18 mouse cellular contexts compared by ENCODE assay signal in genomic region chr14:24142926-24143430, GRCm38 (mm10).
DNase-seq lines count a peak whose midpoint lies in the region; ATAC-seq lines count a peak whose summit lies in the region.
"Had no signal": no experiment of that assay in that cellular context is flagged by ENCODE, and none has a peak within 500 bp of the region (broad histone marks: within the 10 kb centered on the region; RNA-seq: fewer than 3 reads in every experiment).

No protein-coding gene starts in this region.

- H3K4me2 ChIP-seq in hindbrain, embryonic 13.5 days, result no peak overlapping the region
- no peak overlapping the region for H3K4me2 ChIP-seq in embryonic facial prominence, embryonic 14.5 days (ENCODE audit: low read depth, low read length)
- peak overlapping the region; percentile 26 for H3K4me2 ChIP-seq in liver, embryonic 11.5 days
- no peak overlapping the region for H3K4me2 ChIP-seq in intestine, embryonic 16.5 days (ENCODE audit: low read depth, low read length)
- H3K4me2 ChIP-seq: limb, embryonic 13.5 days; neural tube, embryonic 15.5 days had no signal

- peaks cover 22% of the 10 kb centered on the region for H3K4me1 ChIP-seq in hindbrain, embryonic 10.5 days (replicated peaks)
- peaks cover 18% of the 10 kb centered on the region for H3K4me1 ChIP-seq in hindbrain, embryonic 13.5 days (replicated peaks)
- no peaks in the 10 kb centered on the region for H3K4me1 ChIP-seq in embryonic facial prominence, embryonic 14.5 days (ENCODE audit: control insufficient read depth, insufficient read depth, low read length)
- peaks cover 40% of the 10 kb centered on the region for H3K4me1 ChIP-seq in liver, embryonic 11.5 days (replicated peaks; ENCODE audit: control insufficient read depth, insufficient read depth, low read length)
- H3K4me1 ChIP-seq in intestine, embryonic 16.5 days (ENCODE audit: control insufficient read depth, insufficient read depth, low read length), result 0 out of 2 replicates have a peak, but pooled peaks cover 6% of the 10 kb centered on the region
- H3K4me1 ChIP-seq: limb, embryonic 13.5 days had no signal

- peaks cover 86% of the 10 kb centered on the region for H3K36me3 ChIP-seq in hindbrain, embryonic 10.5 days
- peaks cover 85% of the 10 kb centered on the region for H3K36me3 ChIP-seq in hindbrain, embryonic 13.5 days
- peaks cover 94% of the 10 kb centered on the region for H3K36me3 ChIP-seq in embryonic facial prominence, embryonic 14.5 days (ENCODE audit: control insufficient read depth, insufficient read depth, low read length)
- H3K36me3 ChIP-seq in liver, embryonic 11.5 days (ENCODE audit: control insufficient read depth, insufficient read depth, low read length), result peaks cover 5% of the 10 kb centered on the region
- H3K36me3 ChIP-seq in intestine, embryonic 16.5 days (ENCODE audit: control insufficient read depth, insufficient read depth, low read length), result peaks cover 16% of the 10 kb centered on the region; the same call in 1 of the 2 replicates

- 84% methylated on average over 3 of the region's 3 CpGs for WGBS in hindbrain, embryonic 10.5 days
- 91% methylated on average over 3 of the region's 3 CpGs for WGBS in hindbrain, embryonic 13.5 days
- WGBS in embryonic facial prominence, embryonic 14.5 days, result 82% methylated on average over 3 of the region's 3 CpGs
- 66% methylated on average over 3 of the region's 3 CpGs for WGBS in liver, embryonic 11.5 days
- WGBS in intestine, embryonic 16.5 days, result 80% methylated on average over 3 of the region's 3 CpGs

- DNase-seq in hindbrain, embryonic 10.5 days (ENCODE audit: low spot score), result no peak
- peak; percentile 29 for DNase-seq in c-Kit-negative CD71-positive TER-119-positive erythroid progenitor cells, embryonic 14.5 days (ENCODE audit: low read depth, low spot score)
- DNase-seq in embryonic facial prominence, embryonic 14.5 days (ENCODE audit: low spot score), result peak; percentile 12
- DNase-seq in liver, embryonic 11.5 days (ENCODE audit: low spot score), result no peak
- no peak for DNase-seq in adrenal gland, adult 2 months
- no peak for DNase-seq in layer of hippocampus, adult 9-11 months
- DNase-seq: adrenal gland, postnatal 36 days; cerebellum, postnatal 25 days; gastrocnemius, postnatal 10 days; kidney, adult 2 months; lung, postnatal 10 days; thymus, postnatal 25 days had no signal

- no peak for ATAC-seq in hindbrain, embryonic 13.5 days (ENCODE audit: low FRiP score)
- no peak for ATAC-seq in embryonic facial prominence, embryonic 14.5 days (ENCODE audit: low read depth)
- ATAC-seq in liver, embryonic 11.5 days (replicated peaks; ENCODE audit: low FRiP score), result peak; percentile 78
- no peak for ATAC-seq in intestine, embryonic 16.5 days
- ATAC-seq: hindbrain, postnatal 0 days had no signal

- no peaks in the 10 kb centered on the region for H3K27me3 ChIP-seq in hindbrain, embryonic 10.5 days (ENCODE audit: insufficient read depth, poor library complexity, severe bottlenecking)
- no peaks in the 10 kb centered on the region for H3K27me3 ChIP-seq in hindbrain, embryonic 13.5 days
- H3K27me3 ChIP-seq in embryonic facial prominence, embryonic 14.5 days (replicated peaks; ENCODE audit: control insufficient read depth, insufficient read depth, low read length), result no peaks in the 10 kb centered on the region
- no peaks in the 10 kb centered on the region for H3K27me3 ChIP-seq in liver, embryonic 11.5 days (replicated peaks; ENCODE audit: control insufficient read depth, insufficient read depth, low read length)
- no peaks in the 10 kb centered on the region for H3K27me3 ChIP-seq in intestine, embryonic 16.5 days (replicated peaks; ENCODE audit: control insufficient read depth, insufficient read depth, low read length)
- H3K27me3 ChIP-seq: limb, embryonic 13.5 days; neural tube, embryonic 15.5 days had no signal

- no peak overlapping the region for H3K9ac ChIP-seq in hindbrain, embryonic 13.5 days
- H3K9ac ChIP-seq in embryonic facial prominence, embryonic 14.5 days (ENCODE audit: low read depth, low read length), result no peak overlapping the region
- H3K9ac ChIP-seq in liver, embryonic 11.5 days (ENCODE audit: low read depth, low read length), result no peak overlapping the region
- no peak overlapping the region for H3K9ac ChIP-seq in intestine, embryonic 16.5 days (ENCODE audit: low read depth, low read length)
- H3K9ac ChIP-seq: limb, embryonic 13.5 days; neural tube, embryonic 15.5 days had no signal

- no peaks in the 10 kb centered on the region for H3K9me3 ChIP-seq in hindbrain, embryonic 10.5 days
- no peaks in the 10 kb centered on the region for H3K9me3 ChIP-seq in hindbrain, embryonic 13.5 days
- no peaks in the 10 kb centered on the region for H3K9me3 ChIP-seq in embryonic facial prominence, embryonic 14.5 days (ENCODE audit: control insufficient read depth, low read length)
- H3K9me3 ChIP-seq in liver, embryonic 11.5 days (ENCODE audit: control insufficient read depth, low read length), result no peaks in the 10 kb centered on the region
- no peaks in the 10 kb centered on the region for H3K9me3 ChIP-seq in intestine, embryonic 16.5 days (ENCODE audit: control insufficient read depth, low read length)
- H3K9me3 ChIP-seq: limb, embryonic 13.5 days; neural tube, embryonic 15.5 days had no signal

- peak overlapping the region; percentile 41; the same call in 1 of the 2 replicates for H3K27ac ChIP-seq in hindbrain, embryonic 10.5 days
- no peak overlapping the region for H3K27ac ChIP-seq in hindbrain, embryonic 13.5 days
- no peak overlapping the region for H3K27ac ChIP-seq in embryonic facial prominence, embryonic 14.5 days (replicated peaks; ENCODE audit: low read depth, low read length)
- H3K27ac ChIP-seq in liver, embryonic 11.5 days (ENCODE audit: low read depth, low read length), result peak overlapping the region; percentile 54; the same call in 1 of the 2 replicates
- no peak overlapping the region for H3K27ac ChIP-seq in intestine, embryonic 16.5 days (ENCODE audit: low read length)
- H3K27ac ChIP-seq: hindbrain, postnatal 0 days; left cerebral cortex, adult 2 months; limb, embryonic 13.5 days; neural tube, embryonic 15.5 days had no signal

- H3K4me3 ChIP-seq in hindbrain, embryonic 10.5 days, result no peak overlapping the region
- no peak overlapping the region for H3K4me3 ChIP-seq in hindbrain, embryonic 13.5 days
- no peak overlapping the region for H3K4me3 ChIP-seq in embryonic facial prominence, embryonic 14.5 days (ENCODE audit: low read depth, low read length)
- no peak overlapping the region for H3K4me3 ChIP-seq in liver, embryonic 11.5 days (ENCODE audit: low read depth, low read length)
- no peak overlapping the region for H3K4me3 ChIP-seq in intestine, embryonic 16.5 days (ENCODE audit: low read length)
- H3K4me3 ChIP-seq: left cerebral cortex, adult 2 months; limb, embryonic 13.5 days; neural tube, embryonic 15.5 days had no signal

Comparison
In these comparisons a context has a peak if more than half of its experiments do, and no peak if none do; other contexts are left out.
1. H3K27ac ChIP-seq: peak in hindbrain, embryonic 10.5 days (single experiment) and liver, embryonic 11.5 days (single experiment); none in hindbrain, embryonic 13.5 days (single experiment), embryonic facial prominence, embryonic 14.5 days (single experiment) and intestine, embryonic 16.5 days (single experiment).
2. DNase-seq: peak in c-Kit-negative CD71-positive TER-119-positive erythroid progenitor cells, embryonic 14.5 days (single experiment) and embryonic facial prominence, embryonic 14.5 days (single experiment); none in hindbrain, embryonic 10.5 days (single experiment), liver, embryonic 11.5 days (single experiment), adrenal gland, adult 2 months (single experiment) and layer of hippocampus, adult 9-11 months (single experiment).